Mouse (Mus musculus): Measurements from ENCODE around the gene Pdxdc1. TPM values are rescaled to one million over a fixed set of nuclear protein-coding genes. Genes with fewer than 3 reads are reported as not detected.
"Not testable (repeated sequence)": the region's sequence is repeated elsewhere in the genome, so short reads cannot be mapped to it uniquely, and the experiment has no call there.

Gene Pdxdc1
- polyA plus RNA-seq, 1 experiment from 2014 or later = 72.1 TPM

DNA sequence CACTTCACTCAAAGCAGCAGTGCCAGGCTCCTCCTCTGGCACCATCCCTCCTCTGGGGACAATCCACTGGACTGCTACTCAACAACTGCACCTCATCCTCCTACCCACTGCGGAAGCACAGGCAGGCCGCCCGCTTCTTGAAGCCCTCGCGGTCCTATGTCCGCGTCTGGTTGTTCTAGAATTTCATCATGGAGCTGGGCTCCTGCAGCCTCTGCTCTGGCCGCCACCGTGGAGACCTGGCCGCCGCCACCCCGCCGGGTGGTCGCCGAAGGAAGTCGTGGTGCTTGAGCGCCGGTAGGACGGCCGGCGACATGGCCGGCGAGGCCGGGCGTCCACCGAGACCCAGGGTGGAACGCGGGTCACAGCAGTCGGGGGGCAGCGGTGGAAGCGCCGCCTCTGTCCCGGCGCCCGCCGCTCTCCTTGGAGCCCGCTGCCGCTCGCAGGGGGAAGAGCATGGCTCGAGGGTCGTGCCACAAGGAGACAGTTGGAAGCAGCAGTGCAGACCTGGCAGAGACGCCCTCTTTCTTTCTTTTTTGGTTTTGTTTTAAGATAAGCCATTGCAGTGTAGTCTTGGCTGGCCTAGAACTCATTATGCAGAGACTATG lies 34.9 kb downstream of the Pdxdc1 start:
- Histone ChIP-seq H3K27me3 (no peaks in the 10 kb centered on the region), H3K9ac (peak overlapping the region; percentile 38), H3K4me1 (peaks cover 10% of the 10 kb centered on the region), H3K4me3 (replicated peaks) (peak overlapping the region; percentile 36), H3K4me2 (peak overlapping the region; percentile 55), H3K9me3 (no peaks in the 10 kb centered on the region), H3K36me3 (replicated peaks) (peaks cover 8% of the 10 kb centered on the region), H3K27ac (peak overlapping the region; percentile 50; the same call in 1 of the 2 replicates)
- whole genome bisulfite sequencing = 5% methylated on average over 42 of the region's 42 CpGs
- no peak for ATAC-seq (ENCODE audit: low FRiP score)

- ATAC-seq (ENCODE audit: low FRiP score) = peak; percentile 65; the same call in 1 of the 2 replicates
- 0 out of 2 replicates have a peak overlapping the region, but pooled peaks have one; percentile 50 for H3K27ac ChIP-seq
- peak overlapping the region; percentile 55; the same call in 1 of the 2 replicates for H3K4me2 ChIP-seq
Observed at GRCm38 (mm10) chr16:13867406-13867805, 35.5 kb downstream of the Pdxdc1 start.

GRCm38 (mm10) chr16:13866616-13867015 lies 36.3 kb downstream of the Pdxdc1 start:
- no peak for ATAC-seq (ENCODE audit: low FRiP score)
- 86% methylated on average over 5 of the region's 5 CpGs for WGBS
- no peak overlapping the region for H3K27ac ChIP-seq
- no peak overlapping the region for H3K9ac ChIP-seq
- no peak overlapping the region for H3K4me2 ChIP-seq
- H3K4me3 ChIP-seq (replicated peaks) = no peak overlapping the region
- peaks cover 8% of the 10 kb centered on the region for H3K36me3 ChIP-seq (replicated peaks)
- H3K4me1 ChIP-seq = peaks cover 10% of the 10 kb centered on the region
- H3K27me3 ChIP-seq = no peaks in the 10 kb centered on the region
- H3K9me3 ChIP-seq = no peaks in the 10 kb centered on the region

More at GRCm38 (mm10) chr16:13867406-13867805, 35.5 kb downstream of the Pdxdc1 start:
- not testable (repeated sequence) for H3K4me3 ChIP-seq (replicated peaks); H3K27me3 ChIP-seq; H3K9me3 ChIP-seq; H3K36me3 ChIP-seq (replicated peaks); H3K4me1 ChIP-seq; H3K9ac ChIP-seq
- 8% methylated on average over 5 of the region's 5 CpGs for WGBS

DNA sequence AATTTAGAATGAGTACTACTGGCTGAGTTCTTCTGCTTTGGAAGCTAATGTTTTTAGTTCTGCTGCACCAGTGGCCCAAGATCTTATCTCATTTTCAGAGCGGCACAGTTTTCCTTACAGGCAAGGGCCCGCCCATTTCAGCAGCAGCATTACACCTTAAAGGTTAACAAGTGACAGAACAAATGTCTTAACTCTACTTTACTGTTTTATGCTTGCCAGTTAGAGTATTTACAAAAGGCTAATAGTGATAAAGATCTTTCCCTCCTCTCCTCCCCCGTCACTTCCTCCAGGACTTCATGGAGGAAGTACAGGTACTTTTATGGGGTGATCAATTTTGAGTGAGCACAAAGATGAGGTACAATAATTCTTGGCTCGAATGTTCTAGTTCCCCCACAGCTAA lies 36.9 kb downstream of the Pdxdc1 start:
- no peak overlapping the region for H3K9ac ChIP-seq
- H3K4me1 ChIP-seq = peaks cover 10% of the 10 kb centered on the region
- ATAC-seq (ENCODE audit: low FRiP score) = no peak
- peaks cover 8% of the 10 kb centered on the region for H3K36me3 ChIP-seq (replicated peaks)
- no peak overlapping the region for H3K4me2 ChIP-seq
- H3K4me3 ChIP-seq (replicated peaks) = no peak overlapping the region
- H3K9me3 ChIP-seq = no peaks in the 10 kb centered on the region
- WGBS = 80% methylated on average over 4 of the region's 4 CpGs
- H3K27me3 ChIP-seq = no peaks in the 10 kb centered on the region
- no peak overlapping the region for H3K27ac ChIP-seq

DNA sequence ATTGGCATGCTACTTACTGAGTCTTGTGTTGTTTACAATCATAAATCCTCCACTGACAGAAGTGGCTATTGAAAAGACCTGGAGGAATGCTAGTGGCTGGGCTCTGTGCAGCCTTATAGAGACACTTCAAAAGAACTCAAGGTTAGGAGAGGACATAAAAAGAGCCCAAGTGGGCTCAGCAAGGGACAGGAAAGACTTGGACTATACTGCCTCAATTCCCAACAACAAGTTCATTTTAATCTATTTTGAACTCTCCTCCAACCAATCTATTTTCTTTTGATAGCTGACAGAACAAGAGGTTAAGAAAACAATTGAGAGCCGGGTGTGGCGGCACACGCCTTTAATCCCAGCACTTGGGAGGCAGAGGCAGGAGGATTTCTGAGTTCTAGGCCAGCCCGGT lies 49.0 kb downstream of the Pdxdc1 start:
- Histone ChIP-seq H3K36me3 (replicated peaks) (peaks cover 14% of the 10 kb centered on the region), H3K4me2 (no peak overlapping the region), H3K4me3 (replicated peaks) (no peak overlapping the region), H3K4me1 (no peaks in the 10 kb centered on the region), H3K27me3 (no peaks in the 10 kb centered on the region), H3K9ac (no peak overlapping the region), H3K27ac (no peak overlapping the region), H3K9me3 (no peaks in the 10 kb centered on the region)
- ATAC-seq (ENCODE audit: low FRiP score) = no peak
- WGBS = 96% methylated on average over 4 of the region's 4 CpGs

DNA sequence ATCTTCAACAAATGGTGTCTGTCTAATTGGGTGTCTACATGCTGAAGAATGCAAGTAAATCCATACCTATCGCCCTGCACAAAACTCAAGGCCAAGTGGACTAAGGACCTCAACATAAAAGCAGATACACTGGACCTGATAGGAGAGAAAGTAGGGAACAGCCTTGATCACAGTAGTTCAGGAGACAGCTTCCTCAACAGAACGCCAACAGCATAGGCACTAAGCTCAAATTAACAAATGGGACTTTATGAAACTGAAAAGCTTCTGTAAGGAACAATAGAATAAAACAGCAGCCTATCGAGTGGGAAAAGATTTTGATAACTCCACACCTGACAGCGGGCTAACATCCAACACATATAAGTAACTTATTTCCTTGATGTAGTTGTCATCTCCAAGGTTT lies 51.5 kb downstream of the Pdxdc1 start:
- no peaks in the 10 kb centered on the region for H3K4me1 ChIP-seq
- ATAC-seq (ENCODE audit: low FRiP score) = no peak
- no peaks in the 10 kb centered on the region for H3K27me3 ChIP-seq
- H3K9me3 ChIP-seq = no peaks in the 10 kb centered on the region
- H3K4me3 ChIP-seq (replicated peaks) = no peak overlapping the region
- H3K27ac ChIP-seq = no peak overlapping the region
- no peak overlapping the region for H3K9ac ChIP-seq
- H3K4me2 ChIP-seq = no peak overlapping the region
- WGBS = 88% methylated on average over 4 of the region's 4 CpGs
- H3K36me3 ChIP-seq (replicated peaks) = peaks cover 14% of the 10 kb centered on the region

DNA sequence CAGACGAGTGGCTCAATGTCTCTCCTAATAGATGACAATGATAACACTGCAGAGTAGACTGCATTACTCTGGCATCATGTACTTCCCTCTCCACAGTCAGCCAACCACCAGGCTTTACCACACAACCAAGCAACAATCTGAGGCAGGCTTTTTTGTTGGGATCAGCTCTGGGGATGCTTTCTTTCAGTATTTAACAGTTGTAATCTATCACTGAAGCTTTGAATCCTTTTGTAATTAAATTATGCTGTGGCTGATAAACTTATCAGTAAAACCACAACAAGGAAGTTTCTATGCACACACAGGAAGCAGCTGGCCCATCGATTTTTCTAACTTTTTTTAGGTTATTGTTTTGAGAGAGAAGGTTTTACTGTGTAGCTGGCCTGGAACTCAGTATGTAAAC lies 54.6 kb downstream of the Pdxdc1 start:
- no peak overlapping the region for H3K4me3 ChIP-seq (replicated peaks)
- no peak overlapping the region for H3K4me2 ChIP-seq
- WGBS = 92% methylated on average over 2 of the region's 2 CpGs
- no peak overlapping the region for H3K9ac ChIP-seq
- no peaks in the 10 kb centered on the region for H3K4me1 ChIP-seq
- no peak overlapping the region for H3K27ac ChIP-seq
- no peak for ATAC-seq (ENCODE audit: low FRiP score)
- no peaks in the 10 kb centered on the region for H3K9me3 ChIP-seq
- no peaks in the 10 kb centered on the region for H3K27me3 ChIP-seq
- peaks cover 32% of the 10 kb centered on the region for H3K36me3 ChIP-seq (replicated peaks)

DNA sequence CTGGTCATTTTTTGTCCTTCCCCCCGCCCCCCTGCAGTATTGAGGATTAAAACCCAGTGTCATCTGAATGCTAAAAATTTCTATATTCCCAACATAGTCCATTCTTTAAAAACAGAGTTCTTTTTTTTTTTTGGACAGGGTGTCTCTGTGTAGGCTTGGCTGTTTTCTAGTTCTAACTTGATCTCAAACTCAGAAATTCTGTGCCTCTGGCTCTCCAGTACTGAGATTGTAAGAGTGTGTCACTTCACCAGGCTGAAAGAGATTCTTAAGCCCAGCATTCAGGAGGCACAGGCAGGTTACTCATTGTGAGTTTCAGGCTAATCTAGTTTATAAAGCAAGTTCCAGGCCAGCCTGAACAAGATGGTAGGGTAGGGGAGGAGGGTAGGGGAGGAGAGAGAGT lies 56.3 kb downstream of the Pdxdc1 start:
- no peaks in the 10 kb centered on the region for H3K4me1 ChIP-seq
- no peaks in the 10 kb centered on the region for H3K9me3 ChIP-seq
- WGBS = 85% methylated on average over 1 of the region's 1 CpGs
- ATAC-seq (ENCODE audit: low FRiP score) = no peak
- no peak overlapping the region for H3K4me3 ChIP-seq (replicated peaks)
- peaks cover 36% of the 10 kb centered on the region for H3K36me3 ChIP-seq (replicated peaks)
- H3K4me2 ChIP-seq = no peak overlapping the region
- no peaks in the 10 kb centered on the region for H3K27me3 ChIP-seq
- no peak overlapping the region for H3K9ac ChIP-seq
- H3K27ac ChIP-seq = no peak overlapping the region

DNA sequence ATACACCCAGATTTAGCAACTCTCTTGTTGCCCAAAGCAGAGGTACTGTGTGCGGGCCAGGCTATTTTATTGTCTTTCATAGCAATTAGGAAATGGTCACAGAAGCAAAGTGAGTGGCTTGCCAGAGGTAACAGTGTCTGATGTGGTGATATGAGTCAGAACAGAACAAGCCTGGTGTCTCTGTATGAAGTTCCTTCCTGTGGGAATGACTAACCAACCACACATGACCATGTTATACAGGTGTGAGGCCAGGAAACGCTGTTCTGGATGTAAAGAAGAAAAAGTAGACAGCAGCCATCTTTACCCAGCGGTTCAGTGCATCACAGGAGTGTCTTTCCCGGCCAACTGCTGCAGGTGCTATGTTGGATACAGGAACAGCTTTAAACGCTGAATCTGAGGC lies 57.9 kb downstream of the Pdxdc1 start:
- Histone ChIP-seq H3K9ac (no peak overlapping the region), H3K27me3 (no peaks in the 10 kb centered on the region), H3K9me3 (no peaks in the 10 kb centered on the region), H3K4me2 (no peak overlapping the region), H3K36me3 (replicated peaks) (peaks cover 50% of the 10 kb centered on the region), H3K4me1 (no peaks in the 10 kb centered on the region), H3K4me3 (replicated peaks) (no peak overlapping the region), H3K27ac (no peak overlapping the region)
- WGBS = 95% methylated on average over 5 of the region's 5 CpGs
- ATAC-seq (ENCODE audit: low FRiP score) = no peak

DNA sequence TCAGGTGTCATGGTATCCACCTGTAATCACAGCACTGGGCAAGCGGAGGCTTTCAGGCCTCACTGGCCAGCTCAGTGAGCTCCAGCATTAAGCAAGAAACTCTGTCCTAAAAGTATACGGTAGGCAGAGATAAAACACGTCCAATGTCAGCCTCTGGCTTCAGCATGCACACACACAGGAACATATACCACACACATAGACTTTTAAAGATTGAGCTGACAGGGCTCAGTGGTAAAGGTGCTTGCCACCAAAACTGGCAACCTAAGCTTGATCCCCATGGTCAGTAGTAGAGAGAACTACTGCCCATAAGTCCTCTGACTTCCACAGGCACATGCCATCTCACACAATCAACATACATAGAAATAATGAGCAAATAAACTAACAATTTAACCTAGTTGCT lies 62.0 kb downstream of the Pdxdc1 start:
- WGBS = 95% methylated on average over 3 of the region's 3 CpGs
- Histone ChIP-seq H3K4me3 (replicated peaks) (no peak overlapping the region), H3K9me3 (no peaks in the 10 kb centered on the region), H3K9ac (no peak overlapping the region), H3K36me3 (replicated peaks) (peaks cover 81% of the 10 kb centered on the region), H3K4me1 (no peaks in the 10 kb centered on the region), H3K27me3 (no peaks in the 10 kb centered on the region), H3K27ac (no peak overlapping the region), H3K4me2 (no peak overlapping the region)
- no peak for ATAC-seq (ENCODE audit: low FRiP score)

DNA sequence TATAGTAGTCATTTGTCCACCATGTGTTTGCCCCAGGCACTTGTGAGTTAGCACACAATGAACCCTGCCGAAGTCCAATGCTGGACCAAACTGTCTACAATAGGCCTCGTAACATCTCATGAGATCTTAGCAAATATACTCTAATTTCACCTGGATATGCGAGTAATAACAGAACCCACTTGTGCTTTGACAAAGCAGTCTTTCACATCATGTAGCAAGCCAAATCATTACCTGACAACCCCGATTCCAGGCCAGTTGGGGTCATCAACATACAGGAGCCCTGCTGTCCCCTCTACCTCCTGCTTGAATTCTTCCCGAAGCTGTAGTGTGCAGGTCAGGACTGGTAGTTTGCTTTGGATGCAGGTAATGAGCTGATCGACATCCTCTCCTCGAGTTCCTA lies 62.9 kb downstream of the Pdxdc1 start:
- Histone ChIP-seq H3K4me3 (replicated peaks) (no peak overlapping the region), H3K4me2 (no peak overlapping the region), H3K27me3 (no peaks in the 10 kb centered on the region), H3K36me3 (replicated peaks) (peaks cover 81% of the 10 kb centered on the region), H3K9ac (no peak overlapping the region), H3K9me3 (no peaks in the 10 kb centered on the region), H3K4me1 (no peaks in the 10 kb centered on the region), H3K27ac (no peak overlapping the region)
- 91% methylated on average over 7 of the region's 7 CpGs for WGBS
- no peak for ATAC-seq (ENCODE audit: low FRiP score)

DNA sequence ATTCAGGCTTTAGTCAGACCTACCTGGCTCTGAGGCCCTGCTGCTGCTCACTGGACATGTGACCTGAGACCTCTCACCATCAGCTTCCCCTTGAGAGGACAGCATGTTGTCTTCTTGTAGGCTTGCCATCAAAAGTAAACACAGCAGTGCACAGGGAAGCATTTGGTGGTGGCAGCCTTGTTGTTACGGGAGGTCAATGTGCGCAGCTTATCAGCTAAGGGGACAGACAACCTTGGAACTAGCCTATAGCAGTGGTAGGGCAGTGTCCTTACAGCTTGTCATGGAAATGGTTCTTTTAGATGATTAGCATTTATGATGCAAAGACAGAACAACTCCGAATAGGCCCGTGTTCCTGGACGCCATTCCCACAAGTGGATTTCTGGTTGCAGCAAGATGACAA lies 68.5 kb downstream of the Pdxdc1 start:
- H3K36me3 ChIP-seq (replicated peaks) = peaks cover 94% of the 10 kb centered on the region
- H3K4me2 ChIP-seq = no peak overlapping the region
- no peak for ATAC-seq (ENCODE audit: low FRiP score)
- H3K4me3 ChIP-seq (replicated peaks) = no peak overlapping the region
- no peak overlapping the region for H3K9ac ChIP-seq
- no peaks in the 10 kb centered on the region for H3K9me3 ChIP-seq
- no peaks in the 10 kb centered on the region for H3K27me3 ChIP-seq
- H3K27ac ChIP-seq = no peak overlapping the region
- WGBS = 92% methylated on average over 5 of the region's 5 CpGs
- no peaks in the 10 kb centered on the region for H3K4me1 ChIP-seq

DNA sequence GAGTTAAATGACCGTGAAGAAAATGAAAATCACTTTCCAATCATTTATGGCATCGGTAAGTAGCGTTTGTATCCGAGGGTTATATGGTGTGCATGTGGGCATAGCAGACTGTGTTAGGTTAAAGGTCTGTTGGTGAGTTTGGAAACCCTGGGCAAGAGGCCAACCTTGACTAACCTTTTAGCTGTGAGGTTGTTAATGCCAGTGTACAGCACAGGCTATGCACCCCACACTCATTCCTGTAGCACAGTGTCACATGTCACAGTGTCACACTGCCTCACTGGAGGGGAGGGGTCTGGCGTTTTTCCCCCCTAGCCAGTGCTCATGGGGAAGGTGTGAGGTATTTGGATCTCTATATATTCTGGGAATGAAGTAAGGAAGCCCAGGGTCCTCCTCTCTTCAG lies 71.3 kb downstream of the Pdxdc1 start:
- H3K4me2 ChIP-seq = no peak overlapping the region
- no peak overlapping the region for H3K27ac ChIP-seq
- peaks cover 91% of the 10 kb centered on the region for H3K36me3 ChIP-seq (replicated peaks)
- H3K9me3 ChIP-seq = no peaks in the 10 kb centered on the region
- no peak overlapping the region for H3K4me3 ChIP-seq (replicated peaks)
- H3K4me1 ChIP-seq = no peaks in the 10 kb centered on the region
- 0 out of 2 replicates have a peak, but pooled peaks have one; percentile 17 for ATAC-seq (ENCODE audit: low FRiP score)
- H3K9ac ChIP-seq = no peak overlapping the region
- no peaks in the 10 kb centered on the region for H3K27me3 ChIP-seq
- 86% methylated on average over 5 of the region's 5 CpGs for WGBS

Data from forebrain, embryonic 12.5 days (tissue).